In genomic region chr3:99387127-99387526, GRCm38 (mm10) we compare ENCODE assay signal across 23 mouse cellular contexts.
DNase-seq lines count a peak whose midpoint lies in the region; ATAC-seq and TF ChIP-seq lines count a peak whose summit lies in the region.
"Had no signal": no experiment of that assay in that cellular context is flagged by ENCODE, and none has a peak within 500 bp of the region (broad histone marks: within the 10 kb centered on the region; RNA-seq: fewer than 3 reads in every experiment).

No protein-coding gene starts in this region.

- H3K4me1 ChIP-seq in embryonic facial prominence, embryonic 14.5 days (ENCODE audit: control insufficient read depth, insufficient read depth, low read length) = no peaks in the 10 kb centered on the region
- H3K4me1 ChIP-seq in embryonic facial prominence, embryonic 10.5 days = no peaks in the 10 kb centered on the region

- TF ChIP-seq CTCF in C2C12 (IDR thresholded peaks at IDR 0.05; ENCODE audit: control insufficient read depth, insufficient read depth, insufficient read length) = no peak

- WGBS in embryonic facial prominence, embryonic 14.5 days = 34% methylated on average over 3 of the region's 4 CpGs
- 52% methylated on average over 3 of the region's 4 CpGs for WGBS in embryonic facial prominence, embryonic 10.5 days

- no peak for ATAC-seq in embryonic facial prominence, embryonic 14.5 days (ENCODE audit: low read depth)
- ATAC-seq: activated CD4-positive, CD25-positive, alpha-beta regulatory T cell, adult 4 months; CD4-positive, CD25-positive, alpha-beta regulatory T cell, adult 4 months; Patski had no signal

- no peaks in the 10 kb centered on the region for H3K79me3 ChIP-seq in C2C12 (ENCODE audit: low read depth)

- TF ChIP-seq POLR2A in myocyte (IDR thresholded peaks at IDR 0.05; ENCODE audit: insufficient read length, low read depth) = no peak

- no peak overlapping the region for H3ac ChIP-seq in C2C12 (ENCODE audit: control insufficient read depth, insufficient read length, low read depth)
- no peak overlapping the region for H3ac ChIP-seq in myocyte (ENCODE audit: control insufficient read depth, insufficient read length)

- H3K4me3 ChIP-seq in embryonic facial prominence, embryonic 14.5 days (ENCODE audit: low read depth, low read length) = no peak overlapping the region
- H3K4me3 ChIP-seq in embryonic facial prominence, embryonic 10.5 days = no peak overlapping the region
- H3K4me3 ChIP-seq in C2C12 (ENCODE audit: insufficient read depth, poor library complexity, severe bottlenecking) (no peak overlapping the region), myocyte (no peak overlapping the region)

- H3K79me2 ChIP-seq in C2C12 (ENCODE audit: control insufficient read depth, insufficient read depth) = no peaks in the 10 kb centered on the region
- H3K79me2 ChIP-seq in myocyte (ENCODE audit: control insufficient read depth, insufficient read depth) = no peaks in the 10 kb centered on the region

- H3K27me3 ChIP-seq in embryonic facial prominence, embryonic 14.5 days (replicated peaks; ENCODE audit: control insufficient read depth, insufficient read depth, low read length) = no peaks in the 10 kb centered on the region
- no peaks in the 10 kb centered on the region for H3K27me3 ChIP-seq in embryonic facial prominence, embryonic 10.5 days (replicated peaks; ENCODE audit: low read depth, poor library complexity, severe bottlenecking)
- no peaks in the 10 kb centered on the region for H3K27me3 ChIP-seq in C2C12 (ENCODE audit: control insufficient read depth, insufficient read depth, insufficient read length)
- no peaks in the 10 kb centered on the region for H3K27me3 ChIP-seq in myocyte (ENCODE audit: control insufficient read depth, insufficient read depth, insufficient read length)
- H3K27me3 ChIP-seq: CH12.LX, Patski had no signal

- H3K36me3 ChIP-seq in embryonic facial prominence, embryonic 14.5 days (ENCODE audit: control insufficient read depth, insufficient read depth, low read length) = no peaks in the 10 kb centered on the region
- H3K36me3 ChIP-seq in embryonic facial prominence, embryonic 10.5 days (replicated peaks) = no peaks in the 10 kb centered on the region
- H3K36me3 ChIP-seq in C2C12 (ENCODE audit: control insufficient read depth, insufficient read depth) (no peaks in the 10 kb centered on the region), myocyte (ENCODE audit: control insufficient read depth, insufficient read depth) (no peaks in the 10 kb centered on the region)
- H3K36me3 ChIP-seq: G1E had no signal

- no peak overlapping the region for H3K4me2 ChIP-seq in embryonic facial prominence, embryonic 14.5 days (ENCODE audit: low read depth, low read length)
- H3K4me2 ChIP-seq in myocyte (ENCODE audit: low read depth) = peak overlapping the region; percentile 24

- peak; percentile 8 for DNase-seq in embryo, embryonic 10.5 days (ENCODE audit: low spot score)
- no peak for DNase-seq in embryo, embryonic 11 days
- DNase-seq in embryonic facial prominence, embryonic 14.5 days (ENCODE audit: low spot score) = peak; percentile 5
- no peak for DNase-seq in embryonic facial prominence, embryonic 10.5 days (ENCODE audit: low spot score)
- no peak for DNase-seq in urinary bladder, adult 2 months (ENCODE audit: low spot score)
- no peak for DNase-seq in retina, postnatal 1 day
- DNase-seq: adrenal gland, adult 2 months; adrenal gland, adult 8-10 months; adrenal gland, postnatal 10 days; adrenal gland, postnatal 14 days; adrenal gland, postnatal 25 days; adrenal gland, postnatal 36 days; B cell, adult 2 months; cerebellum, adult 11 months; cerebellum, adult 11-12 months; cerebellum, adult 18-20 months had no signal

- H3K9ac ChIP-seq in embryonic facial prominence, embryonic 14.5 days (ENCODE audit: low read depth, low read length) = no peak overlapping the region

- H3K9me3 ChIP-seq in embryonic facial prominence, embryonic 14.5 days (ENCODE audit: control insufficient read depth, low read length) = no peaks in the 10 kb centered on the region
- H3K9me3 ChIP-seq in embryonic facial prominence, embryonic 10.5 days = no peaks in the 10 kb centered on the region

- no peak overlapping the region for H3K27ac ChIP-seq in embryonic facial prominence, embryonic 14.5 days (replicated peaks; ENCODE audit: low read depth, low read length)
- no peak overlapping the region for H3K27ac ChIP-seq in embryonic facial prominence, embryonic 10.5 days (replicated peaks)

TF ChIP-seq in C2C12, 6 proteins besides CTCF, POLR2A, EP300 and RAD21:
- TF ChIP-seq FOSL1 (IDR thresholded peaks at IDR 0.05; ENCODE audit: insufficient read depth, low read length, poor library complexity, severe bottlenecking) = no peak
- peak; percentile 71 for TF ChIP-seq USF1 (IDR thresholded peaks at IDR 0.05; ENCODE audit: low read depth)
- no peak for TF ChIP-seq CEBPB (IDR thresholded peaks at IDR 0.05; ENCODE audit: low read depth)
- no peak for TF ChIP-seq MAX (IDR thresholded peaks at IDR 0.05)
- no peak for TF ChIP-seq MYOD1 (IDR thresholded peaks at IDR 0.05; ENCODE audit: control insufficient read depth, insufficient read length, low read depth)
TF ChIP-seq in C2C12: peak in this region for 1.

TF ChIP-seq in myocyte, 11 proteins besides CTCF, POLR2A, EP300 and RAD21:
- TF ChIP-seq USF1 (IDR thresholded peaks at IDR 0.05; ENCODE audit: low read depth) (peak; percentile 68), MYOG (IDR thresholded peaks at IDR 0.05; ENCODE audit: control insufficient read depth in 1 of 3, insufficient read depth in 1 of 3, insufficient read length in 2 of 3, low read depth in 2 of 3) (no peak)

Comparison
In these comparisons a context has a peak if more than half of its experiments do, and no peak if none do; other contexts are left out.
1. DNase-seq: peak in embryo, embryonic 10.5 days (single experiment) and embryonic facial prominence, embryonic 14.5 days (single experiment); none in embryo, embryonic 11 days (single experiment), embryonic facial prominence, embryonic 10.5 days (single experiment), urinary bladder, adult 2 months (single experiment) and retina, postnatal 1 day (single experiment).